Mouse (Mus musculus) limb, embryonic 11.5 days (tissue): ENCODE data around the gene Gm48552. TPM values are rescaled to one million over a fixed set of nuclear protein-coding genes. Genes with fewer than 3 reads are reported as not detected.

Experiments used
- ATAC-seq: fragments of 200-750 bp; cut with Nextera tagmentation; 2 replicates; pipeline ENCODE4 v1.8.0; 2017; ENCODE audit warnings: low read depth; ENCODE audit not compliant: insufficient number of reproducible peaks, low FRiP score, low TSS enrichment
- DNase-seq: peaks from one replicate; pipeline ENCODE4 v3.0.0-alpha.2; 2015; ENCODE audit warnings: low spot score
- H3K27ac ChIP-seq: fragments of 300-500 bp; sonication (generic); replicated peaks from 2 replicates; pipeline ENCODE4 v1.5.1; 2014; ENCODE audit warnings: low read depth, mild to moderate bottlenecking, low read length
- H3K27me3 ChIP-seq: fragments of 300-500 bp; sonication (generic); 2 replicates; pipeline ENCODE4 v1.6.1; 2014; ENCODE audit warnings: mild to moderate bottlenecking, low read length, mixed read lengths; ENCODE audit not compliant: control insufficient read depth, insufficient read depth
- H3K36me3 ChIP-seq: fragments of 300-500 bp; sonication (generic); 2 replicates; pipeline ENCODE4 v1.6.1; 2014; ENCODE audit warnings: mild to moderate bottlenecking, low read length, moderate library complexity, mixed read lengths; ENCODE audit not compliant: control insufficient read depth, insufficient read depth
- H3K4me1 ChIP-seq: fragments of 300-500 bp; sonication (generic); 2 replicates; pipeline ENCODE4 v1.6.1; 2014; ENCODE audit warnings: low read length, mixed read lengths; ENCODE audit not compliant: control insufficient read depth, insufficient read depth
- H3K4me2 ChIP-seq: fragments of 300-500 bp; sonication (generic); 2 replicates; pipeline ENCODE4 v1.6.1; 2014; ENCODE audit warnings: low read depth, mild to moderate bottlenecking, moderate library complexity; ENCODE audit not compliant: severe bottlenecking
- H3K4me3 ChIP-seq: fragments of 300-500 bp; sonication (generic); 2 replicates; pipeline ENCODE4 v1.5.1; 2014; ENCODE audit warnings: low read depth, low read length
- H3K9ac ChIP-seq: fragments of 300-500 bp; sonication (generic); 2 replicates; pipeline ENCODE4 v1.6.1; 2014; ENCODE audit warnings: mild to moderate bottlenecking, low read length
- H3K9me3 ChIP-seq: fragments of 300-500 bp; sonication (generic); 2 replicates; pipeline ENCODE4 v1.6.1; 2016; ENCODE audit warnings: low read length; ENCODE audit not compliant: control insufficient read depth
- WGBS: fragments of 180-500 bp; shearing (Covaris S2); extraction: QIAGEN DNeasy Blood & Tissue Kit; methylation state at CpG from one replicate; pipeline ENCODE4 v1.1.7; 2014; 5-methylcytosine and 5-hydroxymethylcytosine counted together
- polyA plus RNA-seq: library from polyadenylated mRNA; unstranded; fragments of >200 nt; fragmentation: Nextera tagmentation; extraction: Ambion mirVana; gene quantifications from 2 replicates; pipeline ENCODE4 v1.2.1, GENCODE M21; 2014

Gm48552 gene
- polyA plus RNA-seq, 1 experiment from 2014 or later: 1.0 TPM

DNA sequence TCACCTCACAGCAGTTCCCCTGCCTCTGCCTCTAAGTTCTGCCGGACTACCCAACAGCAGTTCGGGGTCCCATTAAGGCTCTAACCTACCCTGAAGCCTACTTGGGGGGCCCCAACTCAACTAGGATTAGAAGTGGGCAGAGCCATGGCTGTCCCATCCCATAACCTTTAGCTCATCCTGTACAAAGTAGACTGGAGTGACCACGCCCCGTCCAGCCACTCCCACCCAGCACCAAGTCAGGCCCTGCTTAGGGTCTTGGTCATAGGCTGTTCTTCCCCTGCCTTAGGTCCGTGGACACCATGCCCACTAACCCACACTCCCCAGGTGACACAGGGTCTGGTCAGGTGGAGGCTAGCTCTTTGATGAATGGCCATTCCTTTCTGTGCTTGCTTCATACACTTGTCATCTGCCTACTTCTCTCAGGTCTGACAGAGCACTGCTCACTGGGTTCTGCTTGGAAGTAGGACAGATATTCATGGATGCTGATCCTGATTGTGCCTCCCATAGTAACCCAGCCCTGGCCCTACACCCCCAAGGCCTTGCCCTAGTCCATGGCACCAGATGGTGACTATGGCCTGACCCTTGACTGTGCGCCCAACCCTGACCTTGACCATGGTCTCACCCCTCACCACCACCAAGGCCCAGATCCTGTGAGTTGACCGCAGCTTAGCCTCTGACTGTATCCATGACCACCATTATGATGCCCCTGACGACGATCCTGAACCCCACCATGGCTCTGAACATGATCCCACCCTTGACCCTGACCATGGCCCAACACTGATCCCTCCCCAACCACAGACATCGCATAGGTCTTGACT, 30.5 kb downstream of the Gm48552 start:
- WGBS: 90% methylated on average over 10 of the region's 10 CpGs
- no peak for ATAC-seq
- Histone ChIP-seq H3K4me2 (no peak overlapping the region), H3K27me3 (no peaks in the 10 kb centered on the region), H3K4me1 (peaks cover 37% of the 10 kb centered on the region), H3K4me3 (no peak overlapping the region), H3K27ac (no peak overlapping the region), H3K36me3 (no peaks in the 10 kb centered on the region), H3K9ac (no peak overlapping the region), H3K9me3 (no peaks in the 10 kb centered on the region)
- no peak for DNase-seq

DNA sequence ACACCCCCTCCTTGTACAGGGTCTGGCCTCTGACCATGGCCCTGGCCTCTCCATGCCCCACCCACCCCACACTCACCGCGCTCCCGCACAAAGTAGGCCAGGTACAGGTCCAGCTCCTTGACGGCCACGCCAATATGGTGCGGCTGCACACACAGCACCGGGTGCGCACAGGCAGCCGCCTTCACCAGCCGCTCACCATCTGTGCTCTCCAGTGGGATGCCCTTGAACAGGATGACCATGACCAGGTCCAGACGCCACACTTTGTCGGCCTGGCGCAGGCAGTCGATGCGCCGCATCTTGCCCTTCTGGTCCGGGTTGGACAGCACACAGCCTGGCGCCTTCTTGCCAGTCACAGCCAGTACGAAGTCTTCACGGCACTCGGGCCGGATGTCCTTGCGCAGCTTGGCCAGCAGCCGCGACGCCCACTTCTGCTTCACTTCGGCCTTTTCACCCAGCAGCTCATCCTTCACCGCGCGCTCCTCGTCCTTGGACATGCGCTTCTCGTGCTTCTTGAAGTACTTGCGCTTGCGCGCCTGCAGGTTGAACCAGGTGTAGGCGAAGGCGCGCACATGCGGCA, 31.5 kb downstream of the Gm48552 start:
- H3K9ac ChIP-seq: no peak overlapping the region
- H3K4me2 ChIP-seq: no peak overlapping the region
- no peaks in the 10 kb centered on the region for H3K9me3 ChIP-seq
- peaks cover 32% of the 10 kb centered on the region for H3K4me1 ChIP-seq
- no peak overlapping the region for H3K27ac ChIP-seq
- H3K36me3 ChIP-seq: no peaks in the 10 kb centered on the region
- H3K27me3 ChIP-seq: peaks cover 9% of the 10 kb centered on the region
- 87% methylated on average over 40 of the region's 40 CpGs for WGBS
- ATAC-seq (no peak), DNase-seq (no peak)
- H3K4me3 ChIP-seq: no peak overlapping the region

DNA sequence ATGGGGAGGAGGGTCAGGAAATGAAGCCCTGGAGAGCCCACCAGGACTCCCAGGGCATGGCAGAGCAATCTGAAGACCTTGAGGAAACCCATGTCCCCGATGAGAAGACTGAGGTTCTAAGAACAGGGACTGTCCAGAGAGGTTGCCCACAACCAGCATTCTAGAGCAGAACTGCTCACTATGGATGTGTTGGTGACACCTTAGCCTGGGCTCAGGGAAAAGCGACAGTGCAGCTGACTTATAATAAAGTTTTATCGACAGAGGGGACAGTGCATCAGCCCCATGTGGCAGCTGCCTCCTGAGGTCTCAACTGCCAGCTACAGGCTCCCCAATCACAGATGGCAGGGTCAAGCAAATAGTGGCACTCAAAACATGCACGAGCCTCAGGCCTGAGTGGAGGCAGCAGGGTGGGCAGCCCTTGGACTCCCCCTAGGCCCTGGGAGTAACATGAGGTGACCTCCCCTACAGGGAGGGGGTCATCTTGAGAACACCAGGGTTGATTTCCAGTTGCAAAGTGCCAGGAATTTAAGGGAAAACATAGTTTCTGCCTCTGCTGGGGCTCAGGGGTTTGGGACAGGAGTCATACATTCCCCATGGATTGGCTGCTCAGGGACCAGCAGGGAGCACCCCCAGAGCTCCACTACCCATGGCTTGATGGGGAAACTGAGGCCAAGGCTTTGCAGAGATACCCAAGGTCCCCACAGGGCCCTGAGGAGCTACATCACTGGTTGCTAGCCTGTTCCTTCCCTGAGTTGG, 32.4 kb downstream of the Gm48552 start:
- Histone ChIP-seq H3K27me3 (peaks cover 17% of the 10 kb centered on the region), H3K4me2 (no peak overlapping the region), H3K4me3 (no peak overlapping the region), H3K36me3 (no peaks in the 10 kb centered on the region), H3K4me1 (peaks cover 25% of the 10 kb centered on the region), H3K9ac (no peak overlapping the region), H3K9me3 (no peaks in the 10 kb centered on the region), H3K27ac (no peak overlapping the region)
- 80% methylated on average over 4 of the region's 4 CpGs for WGBS
- DNase-seq (no peak), ATAC-seq (no peak)

DNA sequence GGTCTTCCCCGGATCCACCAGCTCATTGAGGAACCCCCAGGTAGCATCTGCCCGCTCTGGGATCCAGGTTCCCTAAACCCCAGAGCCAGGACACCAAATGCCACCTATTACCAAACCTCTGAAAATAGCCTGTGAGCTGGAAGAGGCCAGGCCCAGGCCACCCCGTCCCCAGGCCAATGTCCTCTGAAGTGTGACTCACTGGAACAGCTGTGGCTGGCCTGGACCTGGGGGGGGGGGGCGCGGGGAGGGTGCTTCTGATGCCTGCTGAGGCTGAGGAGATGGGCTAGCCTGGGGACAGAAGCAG, 32.9 kb downstream of the Gm48552 start:
- 65% methylated on average over 5 of the region's 5 CpGs for WGBS
- Histone ChIP-seq H3K9me3 (no peaks in the 10 kb centered on the region), H3K4me3 (no peak overlapping the region), H3K4me1 (peaks cover 26% of the 10 kb centered on the region), H3K27me3 (peaks cover 21% of the 10 kb centered on the region), H3K9ac (no peak overlapping the region), H3K27ac (no peak overlapping the region), H3K4me2 (no peak overlapping the region), H3K36me3 (no peaks in the 10 kb centered on the region)
- no peak for ATAC-seq
- no peak for DNase-seq

DNA sequence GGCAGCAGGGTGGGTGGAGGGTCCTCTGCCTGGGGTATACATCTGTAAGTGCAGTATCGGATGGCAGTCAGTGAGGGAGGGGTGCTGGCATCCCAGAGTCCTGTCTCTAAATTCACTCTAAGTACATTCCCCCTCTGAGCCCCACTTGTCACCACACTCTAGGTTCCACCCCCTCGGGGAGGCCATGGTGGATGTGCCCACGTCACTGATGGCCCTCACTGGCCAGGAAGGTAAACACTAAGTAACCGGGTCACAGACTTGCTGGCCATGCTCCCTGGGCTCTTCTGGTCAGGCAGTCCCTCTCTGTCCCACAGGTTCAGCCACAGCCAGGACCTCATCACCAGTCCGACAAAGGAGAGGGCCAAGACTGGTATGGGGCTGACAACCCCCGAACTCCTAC, 33.4 kb downstream of the Gm48552 start:
- H3K27ac ChIP-seq: no peak overlapping the region
- H3K9ac ChIP-seq: no peak overlapping the region
- WGBS: 69% methylated on average over 6 of the region's 6 CpGs
- no peak overlapping the region for H3K4me3 ChIP-seq
- no peak overlapping the region for H3K4me2 ChIP-seq
- no peak for DNase-seq
- ATAC-seq: no peak
- H3K27me3 ChIP-seq: peaks cover 25% of the 10 kb centered on the region
- H3K4me1 ChIP-seq: peaks cover 23% of the 10 kb centered on the region
- H3K36me3 ChIP-seq: no peaks in the 10 kb centered on the region
- H3K9me3 ChIP-seq: no peaks in the 10 kb centered on the region

DNA sequence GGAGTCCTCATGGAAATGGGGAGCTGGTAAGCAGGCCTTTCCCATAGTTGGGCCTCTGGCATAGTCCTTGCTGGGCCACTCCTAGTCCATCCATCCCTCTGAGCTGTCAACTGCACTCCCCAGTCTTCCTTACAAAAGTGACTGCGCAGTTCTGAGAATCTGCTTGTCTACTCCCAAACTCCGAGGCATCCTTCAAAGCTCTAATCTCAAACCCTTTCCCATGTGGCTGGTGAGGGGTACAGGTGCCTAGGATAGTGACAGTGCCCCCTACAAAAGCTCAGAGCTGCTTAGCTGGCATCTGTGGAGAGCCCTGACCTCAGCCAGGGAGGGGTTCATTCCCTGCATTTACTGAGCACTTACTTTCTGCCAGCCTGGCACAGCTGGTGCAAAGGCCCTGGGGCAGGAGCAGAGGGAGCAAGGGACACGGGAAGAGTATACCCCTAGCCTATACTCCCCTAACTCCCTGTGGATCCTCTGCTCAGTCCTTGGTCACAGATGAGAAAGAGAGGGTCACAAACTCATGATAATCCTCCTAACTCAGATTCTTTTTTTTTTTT, 33.9 kb downstream of the Gm48552 start:
- WGBS: 80% methylated on average over 3 of the region's 3 CpGs
- H3K4me1 ChIP-seq: peaks cover 18% of the 10 kb centered on the region
- no peak for DNase-seq

DNA sequence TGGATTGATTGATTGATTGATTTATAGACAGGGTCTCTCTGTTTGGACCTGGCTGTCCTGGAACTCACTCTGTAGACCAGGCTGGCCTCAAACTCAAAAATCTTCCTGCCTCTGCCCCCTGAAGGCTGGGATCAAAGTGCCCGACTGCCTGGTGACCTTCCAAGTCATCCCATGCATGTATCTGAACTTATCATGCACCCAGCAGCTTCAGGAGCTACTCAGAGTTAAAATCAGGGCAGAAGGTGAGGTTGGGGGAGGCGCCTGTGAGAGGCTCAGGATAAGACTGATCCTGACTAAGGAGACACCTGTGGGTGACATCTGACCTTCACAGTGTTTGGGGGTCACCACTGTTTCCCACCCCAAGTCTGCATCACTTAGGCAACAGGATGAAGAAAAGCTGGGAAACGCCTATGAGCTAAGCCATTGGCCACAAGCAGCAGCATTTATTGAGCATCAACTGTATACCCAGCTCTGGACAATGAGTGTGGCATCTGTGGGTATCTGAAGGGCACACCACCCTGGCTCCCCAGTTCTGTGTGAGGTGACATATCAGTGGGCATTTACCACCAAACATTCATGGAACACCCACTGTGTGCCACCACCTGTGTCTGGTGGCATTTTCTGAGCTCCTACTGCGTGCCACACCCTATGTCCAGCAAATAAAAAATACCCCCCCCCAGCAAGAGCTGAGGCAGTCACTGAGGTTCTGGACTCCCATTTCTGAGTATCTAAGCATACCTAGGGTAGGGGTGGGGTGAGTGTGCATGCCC, 34.9 kb downstream of the Gm48552 start:
- Histone ChIP-seq H3K36me3 (no peaks in the 10 kb centered on the region), H3K9me3 (no peaks in the 10 kb centered on the region), H3K4me1 (peaks cover 13% of the 10 kb centered on the region), H3K9ac (no peak overlapping the region), H3K27ac (no peak overlapping the region), H3K4me3 (no peak overlapping the region), H3K4me2 (no peak overlapping the region), H3K27me3 (peaks cover 40% of the 10 kb centered on the region)
- ATAC-seq: no peak
- 56% methylated on average over 4 of the region's 4 CpGs for WGBS
- DNase-seq: no peak

More for the DNA sequence above, 33.9 kb downstream of the Gm48552 start:
- H3K36me3 ChIP-seq: no peaks in the 10 kb centered on the region
- no peak for ATAC-seq
- H3K27me3 ChIP-seq: peaks cover 30% of the 10 kb centered on the region
- no peak overlapping the region for H3K27ac ChIP-seq
- H3K4me2 ChIP-seq: no peak overlapping the region
- H3K9ac ChIP-seq: no peak overlapping the region
- no peaks in the 10 kb centered on the region for H3K9me3 ChIP-seq
- H3K4me3 ChIP-seq: no peak overlapping the region
